Mouse (Mus musculus): ENCODE measurements at regions not wholly inside any gene's neighbourhood (a gene's known extent, or its start where the extent isn't known, plus 50 kb on each side); places are given as distances from the start of the nearest gene placed in this dataset.

DNA sequence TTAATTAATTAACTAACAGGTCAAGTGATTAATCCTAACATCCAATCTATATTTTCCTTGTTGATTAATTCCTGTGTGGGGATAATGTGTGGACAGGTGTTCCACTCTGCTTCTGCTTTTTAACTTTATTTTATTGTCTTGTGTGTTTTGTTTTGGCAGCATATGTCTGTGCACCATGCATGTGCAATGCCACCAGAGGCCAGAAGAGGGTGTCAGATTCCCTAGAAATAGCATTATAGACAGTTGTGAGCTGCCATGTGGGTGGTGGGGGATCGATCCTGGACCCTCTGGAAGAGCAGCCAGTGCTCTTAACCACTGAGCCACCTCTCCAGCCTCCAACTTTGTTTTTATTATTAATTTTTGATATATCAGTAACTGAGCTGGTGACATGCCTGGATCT is 65.6 kb downstream of the En1 start:
- DNase-seq (ENCODE audit: low spot score): no peak
- intact Hi-C loops (cut with DNase I): no loop called here

- intact Hi-C loops (cut with DNase I): no loop called here
- no peak for DNase-seq (ENCODE audit: low spot score)
Observed at GRCm38 (mm10) chr1:120683532-120684245, 81.5 kb downstream of the En1 start.

DNA sequence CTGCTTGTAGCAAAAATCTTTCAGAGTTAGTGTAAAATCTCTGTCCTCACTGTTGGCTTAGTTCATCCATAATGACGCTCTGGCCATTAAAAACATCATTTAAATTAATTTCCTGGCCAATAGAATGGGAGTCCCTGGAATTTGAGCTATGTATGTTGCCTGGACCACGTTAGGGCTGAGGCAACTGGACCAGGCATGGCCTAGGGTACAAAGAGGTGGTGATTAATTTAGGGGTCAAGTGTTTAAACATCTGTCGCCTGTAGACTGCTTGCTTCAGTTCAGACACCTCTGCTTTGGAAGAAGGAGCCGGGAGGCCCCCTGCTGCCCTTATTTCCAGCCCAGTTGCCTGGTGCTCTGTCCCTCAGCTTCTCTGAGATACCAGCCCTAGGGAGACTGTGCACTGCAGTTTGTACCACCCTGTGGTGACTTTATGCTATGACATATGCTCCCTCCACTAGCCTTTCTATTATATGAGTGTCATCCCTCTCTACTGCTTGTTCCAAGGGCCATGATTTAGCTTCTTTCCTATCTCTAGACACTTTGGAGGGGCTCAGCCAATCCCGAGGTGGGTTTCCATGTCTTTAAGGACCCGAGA is 83.5 kb downstream of the En1 start:
- intact Hi-C loops (cut with DNase I): no loop called here

GRCm38 (mm10) chr1:120691571-120691970 is 89.4 kb downstream of the En1 start:
- intact Hi-C loops (cut with DNase I): no loop called here
- no peak for DNase-seq (ENCODE audit: low spot score)

More for the DNA sequence above, 83.5 kb downstream of the En1 start:
- no peak for DNase-seq (ENCODE audit: low spot score)

DNA sequence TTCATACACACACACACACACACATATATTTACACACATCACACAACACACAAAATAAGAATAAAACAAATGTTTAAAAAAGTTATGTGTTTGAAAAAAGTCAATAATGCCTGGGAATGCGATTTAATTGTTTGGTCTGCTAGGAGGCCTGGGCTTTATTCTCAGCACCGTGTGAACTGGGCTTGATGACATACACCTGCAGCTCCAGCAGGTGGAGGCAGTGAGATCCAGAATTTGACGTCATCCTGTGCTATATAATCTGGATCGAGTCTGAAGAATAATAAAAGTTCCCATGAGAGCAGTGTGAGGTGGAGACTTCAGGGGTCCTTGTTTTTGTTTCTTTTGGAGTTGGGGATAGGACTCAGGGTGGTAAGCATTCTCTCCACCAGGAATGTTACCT is 96.0 kb downstream of the En1 start:
- no peak for DNase-seq (ENCODE audit: low spot score)
- intact Hi-C loops (cut with DNase I): no loop called here

GRCm38 (mm10) chr1:120704201-120704600 is 102.0 kb downstream of the En1 start:
- no peak for DNase-seq (ENCODE audit: low spot score)
- intact Hi-C loops (cut with DNase I): no loop called here

DNA sequence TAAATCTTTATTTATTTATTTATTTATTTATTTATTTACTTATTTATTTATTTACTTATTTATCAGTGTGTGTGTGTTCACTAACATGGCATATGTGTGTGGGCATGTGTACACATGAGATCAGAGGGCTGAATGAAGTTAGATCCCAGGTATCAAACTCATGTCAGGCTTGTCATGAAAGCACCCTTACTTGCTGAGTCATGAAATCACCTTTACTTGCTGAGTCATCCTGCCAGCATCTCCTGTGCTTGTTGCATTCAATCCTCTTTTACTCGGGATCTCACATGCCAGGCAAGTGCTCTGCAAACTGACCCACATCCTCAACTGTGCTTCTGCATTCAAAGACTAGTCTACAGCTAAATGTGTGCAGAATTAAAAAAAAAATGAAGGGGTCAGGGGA is 103.8 kb downstream of the En1 start:
- no peak for DNase-seq (ENCODE audit: low spot score)
- intact Hi-C loops (cut with DNase I): no loop called here

- intact Hi-C loops (cut with DNase I): no loop called here
- DNase-seq (ENCODE audit: low spot score): no peak
Observed at GRCm38 (mm10) chr1:120708511-120708910, 106.3 kb downstream of the En1 start.

DNA sequence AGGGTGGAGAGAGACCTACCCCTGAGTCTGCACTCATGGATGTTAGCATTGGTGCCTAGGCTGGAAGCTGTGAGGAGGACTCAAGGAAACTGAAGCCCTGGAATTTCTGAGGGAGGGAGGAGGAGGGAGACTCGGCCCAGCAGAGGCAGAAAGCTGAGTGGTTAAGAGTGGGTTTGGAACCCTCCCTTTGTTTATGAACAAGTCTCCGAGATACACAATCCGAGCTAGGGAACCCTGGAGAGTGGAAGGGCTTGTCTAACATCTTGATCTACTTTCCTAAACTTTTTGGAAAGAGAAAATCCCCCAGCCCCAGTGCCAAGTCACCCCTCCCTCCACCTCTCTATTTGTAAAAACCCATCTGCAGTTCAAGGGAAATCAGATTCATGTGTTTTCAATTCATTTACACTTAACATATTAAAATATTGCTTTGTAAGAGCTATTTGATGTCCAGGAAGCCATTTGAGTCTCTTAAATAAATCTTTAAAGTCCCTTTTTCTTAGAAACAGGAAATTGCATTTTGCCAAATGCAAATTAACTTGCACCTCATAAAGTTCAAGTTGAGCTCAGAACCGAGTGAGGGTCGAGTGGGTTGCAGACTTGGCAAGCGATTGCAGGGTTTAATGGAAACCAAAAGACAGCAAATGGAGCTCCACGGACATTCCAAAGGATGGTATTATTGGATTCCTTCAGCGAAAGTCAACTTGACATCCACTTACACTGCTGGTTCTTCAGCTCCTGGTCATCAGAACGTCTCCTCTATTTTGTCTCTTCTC is 113.1 kb downstream of the En1 start:
- no peak for DNase-seq (ENCODE audit: low spot score)
- intact Hi-C loops (cut with DNase I): no loop called here

GRCm38 (mm10) chr1:120726777-120727176 is 124.6 kb downstream of the En1 start:
- intact Hi-C loops (cut with DNase I): no loop called here
- no peak for DNase-seq (ENCODE audit: low spot score)

- no peak for DNase-seq (ENCODE audit: low spot score)
Observed at GRCm38 (mm10) chr1:120727427-120727826, 125.2 kb downstream of the En1 start.

DNA sequence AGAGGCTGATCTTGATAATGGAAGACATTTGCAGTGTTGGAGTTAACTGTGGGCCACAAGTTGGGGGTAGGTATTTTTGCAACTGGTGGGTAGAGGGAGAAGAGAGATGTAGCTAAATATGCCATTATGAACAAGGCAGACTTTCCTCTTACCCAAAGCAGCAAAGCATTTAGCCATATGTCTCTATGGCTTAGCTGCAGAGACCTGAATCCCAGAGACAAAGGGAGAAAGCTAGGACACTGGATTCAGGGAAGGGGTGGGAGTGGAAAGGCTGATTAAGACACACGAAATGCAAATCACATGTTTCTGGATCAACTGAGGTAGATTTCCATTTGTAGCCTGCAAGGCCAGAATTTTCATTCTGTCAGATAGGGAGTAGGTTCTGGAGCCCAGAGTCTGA is 129.8 kb downstream of the En1 start:
- DNase-seq (ENCODE audit: low spot score): no peak
- intact Hi-C loops (cut with DNase I): no loop called here

More at GRCm38 (mm10) chr1:120727427-120727826, 125.2 kb downstream of the En1 start:
- intact Hi-C loops (cut with DNase I): no loop called here

DNA sequence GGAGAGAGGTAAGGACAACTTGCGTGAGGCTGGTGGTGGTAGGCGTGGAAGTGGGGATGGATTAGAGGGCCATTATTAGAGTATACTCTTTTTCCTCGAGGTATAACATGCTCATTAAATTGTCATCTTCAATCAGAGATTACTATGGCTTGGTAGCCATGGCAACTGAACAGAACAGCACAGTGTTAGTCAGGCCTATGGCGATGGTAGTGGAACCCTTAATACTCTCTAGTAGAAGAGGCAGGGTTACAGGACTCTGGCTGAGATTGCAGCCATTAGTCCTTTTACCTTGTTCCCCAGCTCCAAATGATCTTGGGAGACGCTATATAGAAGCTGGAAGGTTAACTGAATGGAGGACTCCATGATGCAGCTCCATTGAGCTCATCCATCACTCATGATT is 131.5 kb downstream of the En1 start:
- intact Hi-C loops (cut with DNase I): no loop called here
- no peak for DNase-seq (ENCODE audit: low spot score)

GRCm38 (mm10) chr1:120734846-120735245 is 132.6 kb downstream of the En1 start:
- DNase-seq (ENCODE audit: low spot score): no peak
- intact Hi-C loops (cut with DNase I): no loop called here

GRCm38 (mm10) chr1:120739499-120739898 is 137.3 kb downstream of the En1 start:
- DNase-seq (ENCODE audit: low spot score): no peak
- intact Hi-C loops (cut with DNase I): no loop called here

- intact Hi-C loops (cut with DNase I): no loop called here
- DNase-seq (ENCODE audit: low spot score): no peak
Observed at GRCm38 (mm10) chr1:120741091-120741740, 139.0 kb downstream of the En1 start.

GRCm38 (mm10) chr1:120748963-120749362 is 146.7 kb downstream of the En1 start:
- intact Hi-C loops (cut with DNase I): no loop called here
- DNase-seq (ENCODE audit: low spot score): no peak

GRCm38 (mm10) chr1:120753406-120753805 is 151.2 kb downstream of the En1 start:
- no peak for DNase-seq (ENCODE audit: low spot score)
- intact Hi-C loops (cut with DNase I): loop anchor here (10.0 kb wide), 1 partner anchor 149 kb away; the partner anchor contains the start of gene En1

DNA sequence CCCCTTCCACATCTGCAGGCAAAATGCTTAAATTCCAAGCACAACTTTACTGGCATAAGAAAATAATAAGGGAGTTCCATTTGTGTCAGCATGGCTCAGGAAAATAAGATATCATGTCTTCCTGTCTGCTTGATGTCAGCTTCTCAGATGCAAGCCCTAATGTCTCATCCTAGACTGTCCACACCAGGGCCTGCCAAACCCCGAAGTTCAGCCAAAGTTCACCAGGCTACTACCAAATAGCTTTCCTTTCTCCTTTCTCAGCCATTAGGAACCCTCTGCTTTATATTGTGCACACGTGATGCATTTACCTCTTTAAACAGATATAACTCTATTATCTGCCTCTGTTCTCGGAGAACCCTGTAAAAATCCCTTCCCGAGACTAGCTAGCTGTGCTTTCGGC is 152.1 kb downstream of the En1 start:
- DNase-seq (ENCODE audit: low spot score): no peak
- intact Hi-C loops (cut with DNase I): loop anchor here (10.0 kb wide), 1 partner anchor 150 kb away; the partner anchor contains the start of gene En1

DNA sequence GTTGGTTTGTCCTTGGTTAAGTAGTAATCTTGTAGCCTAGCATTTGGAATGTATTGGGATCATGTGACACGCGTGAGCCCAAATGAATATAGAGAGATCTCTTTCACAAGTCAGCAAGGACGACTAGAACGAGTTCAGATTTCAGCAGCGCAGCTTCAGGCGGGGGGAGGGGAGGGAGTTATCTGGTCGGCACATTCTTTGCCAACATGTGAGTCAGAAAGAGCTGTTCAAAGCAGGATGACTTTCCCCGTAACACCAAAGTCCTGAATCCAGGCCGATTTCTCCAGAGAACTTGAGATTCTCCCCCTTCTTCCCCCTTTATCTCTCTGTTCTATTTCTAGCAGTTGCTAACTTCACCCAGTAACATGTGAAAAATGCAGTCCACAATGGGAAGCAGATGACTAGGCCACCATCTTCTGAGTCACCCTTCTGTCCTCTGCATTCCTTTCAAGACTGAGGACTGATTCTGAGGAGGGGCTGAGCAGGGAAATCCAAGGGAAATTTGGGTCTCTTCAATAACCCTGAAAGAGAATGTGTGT is 155.1 kb downstream of the En1 start:
- no peak for DNase-seq (ENCODE audit: low spot score)
- intact Hi-C loops (cut with DNase I): loop anchor here (10.0 kb wide), 1 partner anchor 153 kb away; the partner anchor contains the start of gene En1
